Mouse (Mus musculus): Measurements from ENCODE around the gene Rab3a.

GRCm38 (mm10) chr8:70765329-70765728 lies 10.8 kb downstream of the Rab3a start:
- TF ChIP-seq CTCF (IDR thresholded peaks at IDR 0.05; ENCODE audit: borderline replicate concordance, extremely low read depth, insufficient read depth, insufficient read length) = no peak
- no peak for TF ChIP-seq POLR2A (IDR thresholded peaks at IDR 0.05; ENCODE audit: borderline replicate concordance, extremely low read depth, insufficient read depth, insufficient read length, poor library complexity, severe bottlenecking)
